In genomic region chr11:12044245-12044644, GRCm38 (mm10) we compare ENCODE assay signal across 27 mouse cellular contexts. TPM values are rescaled to one million over a fixed set of nuclear protein-coding genes. Genes with fewer than 3 reads are reported as not detected.
A peak's percentile ranks its signal among the peaks of the same experiment; 100 is the strongest.
DNase-seq lines count a peak whose midpoint lies in the region; ATAC-seq and TF ChIP-seq lines count a peak whose summit lies in the region.
"Had no signal": no experiment of that assay in that cellular context is flagged by ENCODE, and none has a peak within 500 bp of the region (broad histone marks: within the 10 kb centered on the region; RNA-seq: fewer than 3 reads in every experiment).

No protein-coding gene starts in this region.

- no peak for TF ChIP-seq EP300 in liver, embryonic 14.5 days (IDR thresholded peaks at IDR 0.05; ENCODE audit: low read depth)

- H3K36me3 ChIP-seq in liver, embryonic 14.5 days (replicated peaks; ENCODE audit: control insufficient read depth, insufficient read depth, low read depth), result no peaks in the 10 kb centered on the region
- no peaks in the 10 kb centered on the region for H3K36me3 ChIP-seq in midbrain, embryonic 11.5 days (ENCODE audit: control insufficient read depth, insufficient read depth, low read length)
- H3K36me3 ChIP-seq in midbrain, postnatal 0 days (ENCODE audit: insufficient read depth, low read length), result no peaks in the 10 kb centered on the region
- H3K36me3 ChIP-seq: heart, embryonic 15.5 days; liver, embryonic 13.5 days; neural tube, embryonic 12.5 days had no signal

- no peak for DNase-seq in gastrocnemius, adult 2 months
- DNase-seq in gastrocnemius, postnatal 10 days, result no peak
- DNase-seq in liver, embryonic 14.5 days (ENCODE audit: low read depth in 3 of 3, low spot score in 3 of 3), result no peak
- no peak for DNase-seq in liver
- DNase-seq in midbrain, embryonic 11.5 days (ENCODE audit: low spot score, missing footprints), result peak; percentile 72
- DNase-seq in midbrain, postnatal 0 days (ENCODE audit: low spot score), result no peak
- DNase-seq: adrenal gland, adult 2 months; adrenal gland, postnatal 36 days; cerebellum, adult 8-10 months; cerebellum, postnatal 25 days; gastrocnemius, postnatal 14 days; kidney, adult 18-20 months; kidney, postnatal 4 days; liver, embryonic 13.5 days; lung, postnatal 10 days had no signal

- no peaks in the 10 kb centered on the region for H3K9me3 ChIP-seq in liver, embryonic 14.5 days (ENCODE audit: control insufficient read depth, low read length)
- H3K9me3 ChIP-seq in midbrain, embryonic 11.5 days (ENCODE audit: control insufficient read depth, low read length), result no peaks in the 10 kb centered on the region
- H3K9me3 ChIP-seq in midbrain, postnatal 0 days (ENCODE audit: low read length), result no peaks in the 10 kb centered on the region
- H3K9me3 ChIP-seq: heart, embryonic 10.5 days; heart, embryonic 15.5 days; kidney, embryonic 15.5 days; limb, embryonic 13.5 days; liver, embryonic 13.5 days; midbrain, embryonic 10.5 days; neural tube, embryonic 12.5 days had no signal

- ATAC-seq in liver, embryonic 14.5 days (ENCODE audit: insufficient read depth), result no peak
- no peak for ATAC-seq in midbrain, embryonic 11.5 days (ENCODE audit: low FRiP score)
- no peak for ATAC-seq in midbrain, postnatal 0 days (ENCODE audit: low FRiP score)
- ATAC-seq in cerebellum, adult (ENCODE audit: insufficient number of reproducible peaks, low FRiP score, low TSS enrichment), result no peak
- ATAC-seq: forebrain, embryonic 16.5 days; midbrain, embryonic 16.5 days had no signal

- peaks cover 26% of the 10 kb centered on the region for H3K27me3 ChIP-seq in liver, embryonic 14.5 days (ENCODE audit: control insufficient read depth, insufficient read depth, low read length)
- H3K27me3 ChIP-seq in midbrain, embryonic 11.5 days (ENCODE audit: control insufficient read depth, insufficient read depth, low read length), result peaks cover 20% of the 10 kb centered on the region
- peaks cover 26% of the 10 kb centered on the region for H3K27me3 ChIP-seq in midbrain, postnatal 0 days (ENCODE audit: insufficient read depth, low read length)

- TF ChIP-seq CTCF in gastrocnemius, adult 2 months (IDR thresholded peaks at IDR 0.05), result peak; percentile 4; the same call in 1 of the 2 replicates
- peak; percentile 14; the same call in 1 of the 2 replicates for TF ChIP-seq CTCF in liver, embryonic 14.5 days (IDR thresholded peaks at IDR 0.05; ENCODE audit: low read depth)
- TF ChIP-seq CTCF in midbrain, postnatal 0 days (IDR thresholded peaks at IDR 0.05), result no peak

- H3K9ac ChIP-seq in liver, embryonic 14.5 days (replicated peaks), result no peak overlapping the region
- no peak overlapping the region for H3K9ac ChIP-seq in midbrain, embryonic 11.5 days (ENCODE audit: low read length)
- H3K9ac ChIP-seq in midbrain, postnatal 0 days (replicated peaks; ENCODE audit: low read length, poor library complexity, severe bottlenecking), result no peak overlapping the region
- H3K9ac ChIP-seq: heart, embryonic 15.5 days; hindbrain, embryonic 14.5 days; kidney, embryonic 15.5 days; limb, embryonic 13.5 days; liver, embryonic 13.5 days; neural tube, embryonic 12.5 days had no signal

- H3K4me2 ChIP-seq in liver, embryonic 14.5 days (ENCODE audit: low read depth), result no peak overlapping the region
- H3K4me2 ChIP-seq in midbrain, embryonic 11.5 days, result no peak overlapping the region
- H3K4me2 ChIP-seq in midbrain, postnatal 0 days (ENCODE audit: low read depth, low read length, poor library complexity, severe bottlenecking), result no peak overlapping the region
- H3K4me2 ChIP-seq: heart, embryonic 15.5 days; hindbrain, embryonic 14.5 days; kidney, embryonic 15.5 days; limb, embryonic 13.5 days; liver, embryonic 13.5 days; neural tube, embryonic 12.5 days had no signal

- 33% methylated on average over 3 of the region's 3 CpGs for WGBS in liver, embryonic 14.5 days (ENCODE audit: insufficient replicate concordance)
- WGBS in midbrain, embryonic 11.5 days, result 46% methylated on average over 3 of the region's 3 CpGs
- WGBS in midbrain, postnatal 0 days, result 46% methylated on average over 3 of the region's 3 CpGs

- intact Hi-C loops in gastrocnemius, adult 2 months (cut with DNase I), result no loop called here

- peaks cover 0 to 3% of the 10 kb centered on the region in 2 experiments; a peak in 2 of 4 replicates for H3K4me1 ChIP-seq in liver, embryonic 14.5 days (replicated peaks; ENCODE audit: control insufficient read depth in 2 of 2, insufficient read depth in 2 of 2, low read length in 1 of 2)
- H3K4me1 ChIP-seq in midbrain, embryonic 11.5 days (ENCODE audit: control insufficient read depth, insufficient read depth, low read length), result no peaks in the 10 kb centered on the region
- no peaks in the 10 kb centered on the region for H3K4me1 ChIP-seq in midbrain, postnatal 0 days (ENCODE audit: insufficient read depth, low read length)
- H3K4me1 ChIP-seq: kidney, embryonic 15.5 days; liver, embryonic 13.5 days had no signal

- no peak overlapping the region for H3K4me3 ChIP-seq in gastrocnemius, adult 2 months
- no peak overlapping the region for H3K4me3 ChIP-seq in liver, embryonic 14.5 days (ENCODE audit: insufficient read depth in 1 of 2, low read depth in 2 of 2, low read length in 2 of 2)
- H3K4me3 ChIP-seq in midbrain, embryonic 11.5 days (ENCODE audit: low read depth, low read length), result no peak overlapping the region
- H3K4me3 ChIP-seq in midbrain, postnatal 0 days (ENCODE audit: low read depth, low read length), result no peak overlapping the region
- H3K4me3 ChIP-seq: erythroblast, embryonic 14.5 days; heart, embryonic 10.5 days; heart, embryonic 15.5 days; kidney, embryonic 15.5 days; limb, embryonic 13.5 days; liver, embryonic 13.5 days; midbrain, embryonic 10.5 days; myocyte; neural tube, embryonic 12.5 days had no signal

- H3K27ac ChIP-seq in gastrocnemius, adult 2 months, result no peak overlapping the region
- H3K27ac ChIP-seq in liver, embryonic 14.5 days, result no peak overlapping the region
- H3K27ac ChIP-seq in midbrain, embryonic 11.5 days (ENCODE audit: low read depth, low read length), result no peak overlapping the region
- H3K27ac ChIP-seq in midbrain, postnatal 0 days (ENCODE audit: low read depth, low read length), result no peak overlapping the region
- H3K27ac ChIP-seq: heart, embryonic 10.5 days; heart, embryonic 15.5 days; hindbrain, embryonic 14.5 days; kidney, embryonic 15.5 days; limb, embryonic 13.5 days; liver, embryonic 13.5 days; midbrain, embryonic 10.5 days; neural tube, embryonic 12.5 days had no signal

RNA-seq across cellular contexts. Expression of gene Grb10, which starts 5.8 kb away (rescaled TPM):
- total RNA-seq in gastrocnemius, adult 2 months (2021), result 10 to 100 TPM; 27.9 to 59.3 TPM
- 100 to 1,000 TPM; 410 to 422 TPM for total RNA-seq in gastrocnemius, postnatal 10 days (2021)
- 78.8 and 91.5 TPM in 2 replicates for polyA plus RNA-seq in liver, embryonic 14.5 days (2012; rRNA removed)
- 42.4 and 43.2 TPM in 2 replicates for polyA plus RNA-seq in liver, embryonic 14.5 days (2014; fragmentation: Nextera tagmentation; extraction: Ambion mirVana)
- polyA plus RNA-seq in midbrain, embryonic 11.5 days (2014; fragmentation: Nextera tagmentation; extraction: Ambion mirVana), result 133 and 144 TPM in 2 replicates
- 94.0 and 110 TPM in 2 replicates for total RNA-seq in midbrain, postnatal 0 days (2014; rRNA removed)
- polyA plus RNA-seq in midbrain, postnatal 0 days (2015; fragmentation: Nextera tagmentation; extraction: Ambion mirVana), result 43.9 and 44.0 TPM in 2 replicates
